Mouse (Mus musculus) left cerebral cortex, adult 2 months (tissue): ENCODE results near the gene Sfmbt2. TPM values are rescaled to one million over a fixed set of nuclear protein-coding genes. Genes with fewer than 3 reads are reported as not detected.

ENCODE experiments used
- DNase-seq, 2 experiments: peaks; one replicate each; pipeline ENCODE4 v3.0.0; 2021 to 2022; ENCODE audit warnings: low spot score in 2 of 2, mixed read lengths in 1 of 2; ENCODE audit errors: extremely low spot score in 1 of 2
- H3K27ac ChIP-seq: fragments of 200-600 bp; 2 replicates; pipeline ENCODE4 v1.8.1; 2022
- H3K4me3 ChIP-seq: fragments of 200-600 bp; 2 replicates; pipeline ENCODE4 v1.8.1; 2022
- CTCF ChIP-seq: fragments of 200-600 bp; IDR thresholded peaks from 2 replicates; pipeline ENCODE4 v1.8.1; 2022; ENCODE audit warnings: antibody characterized with exemption, mild to moderate bottlenecking, moderate library complexity
- intact Hi-C: fragments of 180-260 bp; cut with DNase I; formaldehyde crosslinking; loops from one replicate; pipeline ENCODE4 v1.15.1; 2025
- total RNA-seq, 2 experiments: library from RNA; stranded (reverse); gene quantifications; 2 replicates each; pipeline ENCODE4 v1.2.3; 2021

The Sfmbt2 gene
- total RNA-seq, 2 experiments from 2014 or later: 3.4 to 3.7 TPM

GRCm38 (mm10) chr2:10373508-10374206, 3.3 kb downstream of the Sfmbt2 start:
- intact Hi-C loops: loop anchor here (2.0 to 10.0 kb wide), 3 partner anchors 381 to 496 kb away; no protein-coding TSS in a partner anchor
- no peak overlapping the region for H3K27ac ChIP-seq
- peak overlapping the region; percentile 61 for H3K4me3 ChIP-seq
- DNase-seq: no peak
- TF ChIP-seq CTCF: no peak

DNA sequence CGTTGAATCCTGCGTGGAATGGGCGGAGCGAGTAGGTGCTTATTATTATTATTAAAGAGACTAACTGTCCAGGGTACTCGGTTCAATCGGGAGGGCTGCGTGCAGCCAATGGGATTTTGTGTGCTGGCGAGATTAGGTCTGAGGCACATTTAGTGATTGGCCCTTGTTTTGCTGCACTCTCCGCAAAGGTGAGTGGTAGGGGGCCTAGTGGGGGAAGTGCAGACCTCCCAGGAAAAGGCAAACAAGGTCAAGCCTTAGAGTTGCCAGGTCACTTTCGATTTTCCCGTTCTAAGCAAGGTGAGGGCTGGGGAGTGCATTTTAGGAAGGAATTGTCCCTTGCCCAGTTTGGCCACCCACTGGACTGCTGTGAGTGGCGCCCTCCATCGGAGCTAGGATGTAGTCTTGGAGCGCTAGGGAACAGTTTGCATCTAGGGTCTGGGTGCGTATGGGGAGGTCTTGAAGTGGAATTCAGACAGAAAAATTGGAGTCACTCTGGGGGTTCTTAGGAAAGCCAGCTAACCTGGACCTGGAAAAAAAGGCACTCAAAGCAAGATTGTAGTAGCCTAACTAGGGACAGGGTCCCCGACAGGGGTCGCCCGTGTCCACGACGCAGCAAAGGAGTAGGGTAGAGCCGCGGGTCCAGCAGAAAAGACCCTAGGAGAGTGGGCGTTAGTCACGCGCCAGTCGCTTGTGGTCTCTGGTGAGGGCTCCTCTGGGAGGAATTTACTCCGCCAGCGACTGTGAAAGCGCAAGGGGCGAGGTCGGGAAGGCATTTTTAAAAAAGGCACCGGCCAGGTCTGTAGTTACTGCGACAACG, 4.1 kb downstream of the Sfmbt2 start:
- H3K27ac ChIP-seq: no peak overlapping the region
- DNase-seq: peak; percentile 24 to 30
- peak; percentile 45 for TF ChIP-seq CTCF
- intact Hi-C loops: loop anchor here (5.0 to 10.0 kb wide), 2 partner anchors 380 to 497 kb away; no protein-coding TSS in a partner anchor
- H3K4me3 ChIP-seq: peak overlapping the region; percentile 61

- TF ChIP-seq CTCF: no peak
- intact Hi-C loops: loop anchor here (10.0 kb wide), 1 partner anchor 380 kb away; no protein-coding TSS in a partner anchor
- Histone ChIP-seq H3K27ac (no peak overlapping the region), H3K4me3 (peak overlapping the region; percentile 61)
- DNase-seq: peak; percentile 33 to 36
These were observed 4.7 kb downstream of the Sfmbt2 start for GRCm38 (mm10) chr2:10375024-10375372.

GRCm38 (mm10) chr2:10389988-10390387, 19.7 kb downstream of the Sfmbt2 start:
- TF ChIP-seq CTCF: no peak
- no peak overlapping the region for H3K4me3 ChIP-seq
- intact Hi-C loops: no loop called here
- H3K27ac ChIP-seq: no peak overlapping the region
- no peak for DNase-seq

DNA sequence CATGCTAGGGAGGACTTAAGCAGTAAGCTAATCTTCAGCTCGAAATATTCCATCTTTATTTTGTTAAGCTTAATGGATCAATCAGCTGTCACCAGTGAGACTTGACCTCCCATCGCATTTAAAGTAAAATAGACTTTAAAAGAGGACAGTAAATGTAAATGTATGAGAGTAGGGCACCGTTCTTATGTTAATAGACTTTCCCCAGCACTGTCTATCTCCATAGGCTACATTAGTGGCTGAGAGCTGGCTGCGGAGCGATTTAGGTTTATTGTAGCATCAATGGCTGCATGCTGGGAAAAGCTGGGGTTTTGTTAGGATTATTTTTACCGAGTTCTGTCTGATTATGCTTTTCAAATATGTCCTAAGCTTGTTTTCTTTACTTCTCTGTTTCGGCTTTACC, 20.5 kb downstream of the Sfmbt2 start:
- H3K27ac ChIP-seq: no peak overlapping the region

GRCm38 (mm10) chr2:10395143-10395542, 24.8 kb downstream of the Sfmbt2 start:
- DNase-seq: peak; percentile 40 to 49
- intact Hi-C loops: no loop called here

More for the DNA sequence above, 20.5 kb downstream of the Sfmbt2 start:
- intact Hi-C loops: no loop called here
- H3K4me3 ChIP-seq: no peak overlapping the region
- DNase-seq: no peak
- TF ChIP-seq CTCF: no peak

GRCm38 (mm10) chr2:10397790-10398189, 27.5 kb downstream of the Sfmbt2 start:
- Histone ChIP-seq H3K27ac (no peak overlapping the region), H3K4me3 (no peak overlapping the region)
- no peak for DNase-seq
- intact Hi-C loops: no loop called here
- no peak for TF ChIP-seq CTCF

More at GRCm38 (mm10) chr2:10395143-10395542, 24.8 kb downstream of the Sfmbt2 start:
- Histone ChIP-seq H3K27ac (no peak overlapping the region), H3K4me3 (no peak overlapping the region)
- TF ChIP-seq CTCF: no peak

- intact Hi-C loops: no loop called here
- Histone ChIP-seq H3K27ac (no peak overlapping the region), H3K4me3 (no peak overlapping the region)
- no peak for DNase-seq
- TF ChIP-seq CTCF: no peak
These were observed 35.8 kb downstream of the Sfmbt2 start for GRCm38 (mm10) chr2:10406151-10406550.

DNA sequence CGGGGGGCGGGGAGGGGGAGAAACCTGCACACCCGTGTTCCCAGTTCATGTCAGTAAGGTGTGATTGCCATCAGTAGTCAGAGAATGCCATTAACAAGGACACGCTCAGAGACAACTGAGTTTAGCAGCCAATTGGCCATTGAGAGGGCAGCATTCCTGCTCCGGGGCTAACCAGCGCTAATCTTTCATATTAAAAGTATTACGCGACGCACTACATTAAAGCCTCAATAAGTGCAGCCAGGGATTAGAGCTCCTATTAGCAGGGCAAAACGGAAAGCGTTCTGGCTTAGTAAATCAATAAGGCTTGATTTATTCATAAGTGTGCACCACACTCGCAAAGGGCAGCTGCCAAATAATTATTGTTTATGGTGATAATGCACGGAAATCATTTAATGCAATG, 39.1 kb downstream of the Sfmbt2 start:
- intact Hi-C loops: no loop called here
- no peak overlapping the region for H3K27ac ChIP-seq
- H3K4me3 ChIP-seq: no peak overlapping the region
- no peak for TF ChIP-seq CTCF
- no peak for DNase-seq

DNA sequence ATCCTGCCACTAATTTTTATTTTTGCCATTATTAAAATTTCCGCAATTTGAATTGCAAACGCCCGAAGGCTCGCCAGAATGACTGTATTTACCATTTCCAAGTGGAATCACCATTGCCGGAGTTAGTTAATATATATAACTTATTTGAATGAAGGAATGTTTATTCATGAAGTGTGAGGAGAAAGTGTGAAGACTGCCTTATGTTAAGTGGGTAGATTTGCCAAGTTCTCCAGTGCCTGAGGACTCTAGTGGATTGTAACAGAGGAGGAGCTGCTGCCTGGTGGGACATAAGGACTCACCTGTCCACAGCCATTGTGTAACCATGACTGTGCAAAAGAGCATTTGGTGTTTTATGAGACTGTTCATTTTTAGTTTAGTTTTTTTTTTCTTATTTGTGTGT, 39.8 kb downstream of the Sfmbt2 start:
- no peak for TF ChIP-seq CTCF
- intact Hi-C loops: no loop called here
- H3K27ac ChIP-seq: no peak overlapping the region
- H3K4me3 ChIP-seq: no peak overlapping the region
- DNase-seq: no peak

DNA sequence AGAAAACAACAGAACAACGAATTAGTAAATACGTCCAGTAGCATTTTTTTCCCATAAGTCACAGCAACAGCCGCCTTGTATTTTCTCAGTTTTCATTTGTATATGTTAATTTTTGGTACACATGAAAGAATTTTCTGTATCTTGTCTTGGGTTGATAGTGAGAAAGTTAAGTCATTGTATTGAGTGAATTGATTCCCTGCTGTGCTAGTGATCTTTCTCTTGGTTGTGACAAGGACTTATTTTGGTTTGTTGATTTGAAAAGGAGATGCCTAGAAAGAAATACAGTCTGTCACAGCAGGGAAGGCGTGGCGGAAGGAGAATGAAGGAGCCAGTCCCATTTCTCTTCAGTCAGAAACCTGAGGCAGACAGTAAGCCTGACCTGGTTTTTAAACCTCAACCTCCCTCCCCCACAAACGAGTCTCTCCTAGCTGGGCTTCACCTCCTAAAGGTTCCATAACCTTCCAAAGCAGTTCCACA, 50.7 kb downstream of the Sfmbt2 start:
- no peak for TF ChIP-seq CTCF
- intact Hi-C loops: no loop called here

GRCm38 (mm10) chr2:10437290-10437689, 67.0 kb downstream of the Sfmbt2 start:
- DNase-seq: no peak
- H3K4me3 ChIP-seq: no peak overlapping the region
- intact Hi-C loops: no loop called here
- no peak for TF ChIP-seq CTCF
- no peak overlapping the region for H3K27ac ChIP-seq

More for the DNA sequence above, 50.7 kb downstream of the Sfmbt2 start:
- H3K27ac ChIP-seq: no peak overlapping the region
- DNase-seq: no peak
- no peak overlapping the region for H3K4me3 ChIP-seq
